Mouse (Mus musculus): ENCODE data around the gene Ranbp6. TPM values are rescaled to one million over a fixed set of nuclear protein-coding genes. Genes with fewer than 3 reads are reported as not detected.
A peak's percentile ranks its signal among the peaks of the same experiment; 100 is the strongest.

The Ranbp6 gene
- total and polyA plus RNA-seq, 3 experiments, result 22.6 to 23.7 TPM; not detected in 1

DNA sequence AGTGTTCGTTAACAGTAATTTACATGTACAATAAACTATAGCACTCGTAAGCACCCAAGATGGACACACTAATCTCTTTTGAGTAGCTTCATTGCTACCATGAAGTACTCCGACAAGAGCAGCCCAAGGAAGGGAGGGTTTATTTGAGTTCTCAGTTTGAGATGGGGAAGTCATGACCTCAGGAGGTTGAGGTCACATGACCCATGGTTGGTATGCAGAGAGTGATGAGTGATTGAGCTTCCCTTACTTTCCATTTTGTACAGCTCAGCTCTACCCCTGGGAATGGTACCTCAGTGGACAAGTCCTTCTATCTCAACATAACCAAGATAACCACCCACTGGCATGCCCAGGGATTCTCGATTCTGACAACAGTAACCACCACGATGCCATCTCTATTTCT is 15.8 kb upstream of the Ranbp6 start:
- no peak overlapping the region for H3K27ac ChIP-seq (ENCODE audit: control insufficient read depth, low read depth, low read length)
- H3K36me3 ChIP-seq (ENCODE audit: control insufficient read depth in 1 of 2, insufficient read depth in 2 of 2, low read length in 2 of 2), result peaks cover 0 to 9% of the 10 kb centered on the region in 2 experiments; a peak in 2 of 4 replicates
- TF ChIP-seq TBP (IDR thresholded peaks at IDR 0.05; ENCODE audit: low read depth, low read length) (no peak), USF2 (IDR thresholded peaks at IDR 0.05; ENCODE audit: borderline replicate concordance in 1 of 2, insufficient read depth in 1 of 2, low read depth in 1 of 2, low read length in 2 of 2) (peak; percentile 19 to 57; a peak in 1 of 4 replicates), ZKSCAN1 (IDR thresholded peaks at IDR 0.05; ENCODE audit: low read depth, low read length) (no peak), SMC3 (IDR thresholded peaks at IDR 0.05; ENCODE audit: low read depth, low read length) (0 out of 2 replicates have a peak, but pooled peaks have one; percentile 8), KAT2A (conservative IDR thresholded peaks at IDR 0.05; ENCODE audit: low read depth, low read length) (no peak), ZMIZ1 (IDR thresholded peaks at IDR 0.05; ENCODE audit: low read depth, low read length) (no peak), USF1 (IDR thresholded peaks at IDR 0.05; ENCODE audit: low read depth, low read length) (peak; percentile 89), MEF2A (IDR thresholded peaks at IDR 0.05; ENCODE audit: extremely low read depth, insufficient replicate concordance, low read depth, low read length, poor library complexity, severe bottlenecking) (no peak), ETS1 (IDR thresholded peaks at IDR 0.05; ENCODE audit: low read depth, low read length) (no peak), POLR2AphosphoS5 (IDR thresholded peaks at IDR 0.05; ENCODE audit: borderline replicate concordance, low read depth, low read length) (no peak), ELF1 (IDR thresholded peaks at IDR 0.05; ENCODE audit: low read depth, low read length) (no peak)
- no peak overlapping the region for H3K4me3 ChIP-seq (ENCODE audit: control insufficient read depth in 1 of 2, insufficient read depth in 1 of 2, low read depth in 2 of 2, low read length in 2 of 2)
- H3K27me3 ChIP-seq (ENCODE audit: control insufficient read depth in 1 of 2, insufficient read depth in 2 of 2, low read length in 2 of 2), result no peaks in the 10 kb centered on the region; a peak in 1 of 4 replicates
- DNase-seq (ENCODE audit: low read depth, low spot score), result peak; percentile 54
- H3K9ac ChIP-seq (ENCODE audit: control insufficient read depth, low read depth, low read length, poor library complexity, severe bottlenecking), result no peak overlapping the region
- no peaks in the 10 kb centered on the region for H3K9me3 ChIP-seq (replicated peaks; ENCODE audit: insufficient read depth, low read length)
- H3K79me2 ChIP-seq (ENCODE audit: control insufficient read depth, insufficient read depth, low read length, poor library complexity), result no peaks in the 10 kb centered on the region
- peaks cover 4 to 9% of the 10 kb centered on the region in 2 experiments; a peak in 3 of 4 replicates for H3K4me1 ChIP-seq (ENCODE audit: control insufficient read depth in 1 of 2, insufficient read depth in 2 of 2, low read length in 2 of 2)

DNA sequence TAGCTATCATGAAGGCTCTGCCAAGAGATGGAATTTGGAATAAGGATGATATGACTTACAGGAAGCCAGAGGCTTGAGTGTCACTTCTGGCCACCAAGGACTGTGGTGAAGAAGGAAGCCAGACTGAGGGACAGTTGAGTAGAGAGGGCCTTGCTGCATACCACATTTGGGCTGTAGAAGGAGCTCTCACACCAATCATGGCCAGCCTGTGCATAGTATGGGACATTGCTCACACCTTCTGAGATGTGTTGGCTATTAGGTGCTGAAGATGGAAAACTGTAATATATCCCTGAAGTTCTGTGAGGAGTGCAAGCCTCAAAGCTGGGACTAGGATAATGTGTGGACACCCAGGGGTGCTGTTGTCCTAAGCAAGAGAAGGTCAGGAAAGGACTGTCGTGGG is 13.9 kb upstream of the Ranbp6 start:
- Histone ChIP-seq H3K27ac (ENCODE audit: control insufficient read depth, low read depth, low read length) (no peak overlapping the region), H3K9ac (ENCODE audit: control insufficient read depth, low read depth, low read length, poor library complexity, severe bottlenecking) (no peak overlapping the region), H3K79me2 (ENCODE audit: control insufficient read depth, insufficient read depth, low read length, poor library complexity) (no peaks in the 10 kb centered on the region), H3K27me3 (ENCODE audit: control insufficient read depth in 1 of 2, insufficient read depth in 2 of 2, low read length in 2 of 2) (no peaks in the 10 kb centered on the region; a peak in 1 of 4 replicates), H3K4me1 (ENCODE audit: control insufficient read depth in 1 of 2, insufficient read depth in 2 of 2, low read length in 2 of 2) (peaks cover 4 to 13% of the 10 kb centered on the region in 2 experiments; a peak in 3 of 4 replicates), H3K36me3 (ENCODE audit: control insufficient read depth in 1 of 2, insufficient read depth in 2 of 2, low read length in 2 of 2) (peaks cover 0 to 9% of the 10 kb centered on the region in 2 experiments; a peak in 2 of 4 replicates), H3K4me3 (ENCODE audit: control insufficient read depth in 1 of 2, insufficient read depth in 1 of 2, low read depth in 2 of 2, low read length in 2 of 2) (no peak overlapping the region), H3K9me3 (replicated peaks; ENCODE audit: insufficient read depth, low read length) (no peaks in the 10 kb centered on the region)
- DNase-seq (ENCODE audit: low read depth, low spot score), result peak; percentile 73
- TF ChIP-seq JUND (IDR thresholded peaks at IDR 0.05; ENCODE audit: low read depth, low read length) (no peak), POLR2AphosphoS5 (IDR thresholded peaks at IDR 0.05; ENCODE audit: borderline replicate concordance, low read depth, low read length) (no peak), ZC3H11A (IDR thresholded peaks at IDR 0.05; ENCODE audit: low read depth, low read length) (peak; percentile 84), EP300 (IDR thresholded peaks at IDR 0.05; ENCODE audit: low read depth in 1 of 2, low read length in 2 of 2) (no peak), SMC3 (IDR thresholded peaks at IDR 0.05; ENCODE audit: low read depth, low read length) (peak; percentile 84), RCOR1 (IDR thresholded peaks at IDR 0.05; ENCODE audit: low read depth, low read length) (no peak), ZKSCAN1 (IDR thresholded peaks at IDR 0.05; ENCODE audit: low read depth, low read length) (no peak), MXI1 (IDR thresholded peaks at IDR 0.05; ENCODE audit: low read depth, low read length) (no peak), CTCF (IDR thresholded peaks at IDR 0.05 in 2 of 3, conservative IDR thresholded peaks at IDR 0.05 in 1 of 3; ENCODE audit: control insufficient read depth in 1 of 3, insufficient read depth in 1 of 3, low read depth in 2 of 3, low read length in 3 of 3, poor library complexity in 1 of 3, severe bottlenecking in 1 of 3) (peak; percentile 62 to 91 (median 72)), CHD1 (IDR thresholded peaks at IDR 0.05; ENCODE audit: low read depth, low read length) (no peak), USF2 (IDR thresholded peaks at IDR 0.05; ENCODE audit: borderline replicate concordance in 1 of 2, insufficient read depth in 1 of 2, low read depth in 1 of 2, low read length in 2 of 2) (no peak), ELF1 (IDR thresholded peaks at IDR 0.05; ENCODE audit: low read depth, low read length) (no peak), MAZ (IDR thresholded peaks at IDR 0.05; ENCODE audit: low read depth, low read length) (no peak), BHLHE40 (IDR thresholded peaks at IDR 0.05; ENCODE audit: borderline replicate concordance, low read depth, low read length) (no peak), RAD21 (IDR thresholded peaks at IDR 0.05; ENCODE audit: low read depth, low read length) (peak; percentile 93)

All from MEL (cell line).